Mouse (Mus musculus): Measurements from ENCODE around the gene Mapk9. TPM values are rescaled to one million over a fixed set of nuclear protein-coding genes. Genes with fewer than 3 reads are reported as not detected.
"Not testable (repeated sequence)": the region's sequence is repeated elsewhere in the genome, so short reads cannot be mapped to it uniquely, and the experiment has no call there.

Mapk9 gene
- 10 to 100 TPM; 61.6 to 71.3 TPM for total RNA-seq (2021)
- long read RNA-seq, experiment 1, full-length matches to known transcripts, result 29 of 43 reads
- long read RNA-seq, experiment 1, partial matches to known transcripts, result 1 of 43 reads
- long read RNA-seq, experiment 1, other reads (novel, unspliced or antisense), result 13 of 43 reads
- long read RNA-seq, experiment 2, full-length matches to known transcripts, result 62 of 90 reads
- long read RNA-seq, experiment 2, partial matches to known transcripts, result 4 of 90 reads
- long read RNA-seq, experiment 2, other reads (novel, unspliced or antisense), result 24 of 90 reads

DNA sequence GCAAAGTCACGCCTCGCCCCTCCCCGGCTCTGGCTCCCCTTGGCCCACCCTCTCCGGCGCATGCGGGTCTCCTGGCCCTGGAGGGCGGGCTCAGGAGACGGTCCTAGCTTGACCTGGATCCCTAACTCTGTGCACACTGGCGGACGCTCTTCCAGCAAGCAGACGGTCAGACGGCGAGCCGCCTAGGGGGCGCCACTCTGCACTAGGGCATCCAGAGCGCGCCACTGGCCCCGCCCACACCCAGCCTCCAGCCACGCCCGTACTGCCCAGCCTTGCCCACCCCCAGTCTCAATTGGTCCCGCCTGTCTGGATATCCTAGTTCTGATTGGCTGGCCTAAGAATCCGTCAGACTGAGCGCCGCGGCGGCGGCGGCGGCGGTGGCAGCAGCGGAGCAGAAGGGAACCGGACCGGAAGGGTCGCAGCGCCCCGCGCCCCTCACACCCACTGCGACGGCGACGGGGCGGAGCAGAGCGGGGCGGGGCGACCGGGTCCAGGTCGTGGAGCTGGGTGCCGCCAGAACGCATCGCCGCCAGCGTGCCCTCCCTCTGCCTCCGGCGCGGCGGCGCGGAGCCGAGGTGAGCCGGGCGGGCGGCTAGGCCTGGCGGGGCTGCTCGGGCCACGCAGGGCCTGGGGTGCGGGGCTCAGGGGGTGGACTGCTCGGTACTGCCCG, at the start of gene Mapk9:
Gene Mapk9 (plus strand): TSS at position 351 of the 670 bp plus-strand sequence.
- DNase-seq (ENCODE audit: low spot score in 2 of 2), result peak; percentile 98 to 99

DNA sequence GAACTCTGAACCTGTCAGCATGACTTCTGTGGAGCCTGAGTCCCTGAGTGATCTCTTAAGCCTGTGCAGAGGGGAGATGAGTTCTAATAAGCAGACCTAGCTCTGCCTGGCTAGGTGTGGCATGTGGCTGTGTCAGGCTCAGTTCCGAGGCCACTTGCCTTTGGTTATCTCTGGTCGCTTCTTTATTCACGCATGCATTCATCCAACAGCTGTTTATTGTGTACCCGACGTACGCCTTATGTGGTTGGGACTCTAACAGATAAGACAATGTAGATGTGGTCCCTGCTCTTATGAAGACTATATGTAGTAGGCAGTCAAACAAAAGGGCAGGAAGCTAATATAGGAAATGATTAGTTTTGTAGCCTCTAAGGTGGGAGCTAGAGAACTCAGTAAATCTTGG, 47.6 kb upstream of the Mapk9 start:
- DNase-seq (ENCODE audit: low spot score in 2 of 2), result no peak

DNA sequence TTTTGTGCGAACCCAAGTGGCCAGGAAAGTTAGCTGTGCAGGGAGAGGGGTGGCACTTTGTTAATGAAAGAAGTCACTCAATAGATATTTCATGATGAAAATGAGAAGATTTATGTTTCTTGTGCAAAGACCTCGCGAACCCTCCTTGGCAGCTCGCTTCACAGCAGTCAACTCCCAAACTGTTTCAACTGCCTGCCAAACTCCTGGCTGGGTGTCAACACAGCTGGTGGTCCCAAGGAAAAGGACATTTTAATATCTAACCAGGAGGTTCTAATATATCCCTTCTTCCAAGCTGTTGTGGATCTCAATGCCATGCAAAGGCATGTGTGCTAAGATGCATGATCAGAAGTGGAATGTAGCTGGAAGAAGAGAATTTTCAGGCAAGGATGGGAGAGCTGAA, 45.0 kb upstream of the Mapk9 start:
- DNase-seq (ENCODE audit: low spot score in 2 of 2), result no peak

DNA sequence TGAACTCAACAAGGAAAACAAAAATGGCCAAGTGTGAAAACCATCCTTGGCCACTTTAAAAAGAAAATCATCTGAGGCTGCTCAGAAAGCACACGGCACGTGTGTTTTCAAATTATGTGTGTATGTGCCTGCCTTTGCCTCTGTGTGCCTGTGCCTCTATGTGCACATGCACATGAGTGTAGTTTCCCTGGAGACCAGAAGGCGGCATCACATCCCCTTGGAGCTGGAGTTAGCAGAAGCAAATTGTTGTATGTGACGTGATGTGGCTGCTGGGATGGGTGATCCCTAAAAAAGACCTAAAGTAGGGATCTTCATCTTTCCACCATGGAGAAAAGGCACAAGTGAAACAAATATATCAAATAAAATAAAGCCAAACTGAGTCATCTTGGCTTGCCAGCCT, 42.8 kb upstream of the Mapk9 start:
- no peak for DNase-seq (ENCODE audit: low spot score in 2 of 2)

DNA sequence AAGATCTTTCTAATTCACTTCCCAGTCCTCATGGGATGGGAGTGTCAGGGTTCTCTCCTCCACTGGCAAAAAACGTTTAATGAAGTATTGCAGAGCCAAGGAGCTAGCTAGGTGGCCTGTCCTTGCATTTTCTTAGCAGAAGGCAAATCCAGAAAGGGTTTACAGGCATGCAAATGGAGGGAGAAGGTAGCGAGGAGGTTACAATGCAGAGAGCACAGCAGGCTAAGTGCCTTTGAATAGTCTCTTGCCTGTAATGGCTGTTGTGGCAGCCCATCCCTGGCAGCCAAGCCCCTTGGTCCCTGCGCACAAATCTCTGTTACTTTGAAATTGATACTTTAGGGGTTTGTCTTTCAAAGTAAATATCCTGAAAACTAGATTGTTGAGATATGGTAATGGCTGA, 40.3 kb upstream of the Mapk9 start:
- no peak for DNase-seq (ENCODE audit: low spot score in 2 of 2)

DNA sequence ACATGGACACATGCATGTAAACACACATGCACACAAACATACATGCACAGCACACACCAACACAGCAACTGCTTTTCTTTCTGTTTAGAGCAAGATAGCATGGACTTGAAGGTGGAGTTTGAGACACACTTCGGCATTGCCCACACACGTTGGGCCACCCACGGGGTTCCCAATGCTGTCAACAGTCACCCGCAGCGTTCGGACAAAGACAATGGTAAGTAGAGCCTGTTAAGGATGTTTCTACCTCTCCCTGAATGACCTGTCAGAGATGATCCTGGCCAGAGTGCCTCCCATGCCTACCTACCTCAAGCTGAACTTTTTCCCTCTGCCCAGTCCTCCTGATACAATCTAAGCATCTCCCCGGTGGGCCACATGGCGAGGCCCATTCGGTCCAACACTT, 37.6 kb upstream of the Mapk9 start:
- DNase-seq (ENCODE audit: low spot score in 2 of 2), result no peak

DNA sequence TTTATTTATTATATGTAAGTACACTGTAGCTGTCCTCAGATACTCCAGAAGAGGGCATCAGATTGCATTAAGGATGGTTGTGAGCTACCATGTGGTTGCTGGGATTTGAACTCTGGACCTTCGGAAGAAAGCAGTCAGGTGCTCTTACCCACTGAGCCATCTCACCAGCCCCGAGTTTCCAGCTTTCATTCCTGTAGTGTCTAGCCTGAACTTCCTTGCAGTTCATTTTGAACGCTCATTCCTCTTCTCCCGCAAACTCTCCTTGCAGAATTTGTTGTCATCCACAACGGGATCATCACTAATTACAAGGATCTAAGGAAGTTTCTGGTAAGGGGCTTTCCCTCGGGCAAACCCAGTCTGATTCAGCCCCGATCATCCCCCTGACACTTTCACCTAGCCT, 35.9 kb upstream of the Mapk9 start:
- DNase-seq (ENCODE audit: low spot score in 2 of 2), result not testable (repeated sequence)

DNA sequence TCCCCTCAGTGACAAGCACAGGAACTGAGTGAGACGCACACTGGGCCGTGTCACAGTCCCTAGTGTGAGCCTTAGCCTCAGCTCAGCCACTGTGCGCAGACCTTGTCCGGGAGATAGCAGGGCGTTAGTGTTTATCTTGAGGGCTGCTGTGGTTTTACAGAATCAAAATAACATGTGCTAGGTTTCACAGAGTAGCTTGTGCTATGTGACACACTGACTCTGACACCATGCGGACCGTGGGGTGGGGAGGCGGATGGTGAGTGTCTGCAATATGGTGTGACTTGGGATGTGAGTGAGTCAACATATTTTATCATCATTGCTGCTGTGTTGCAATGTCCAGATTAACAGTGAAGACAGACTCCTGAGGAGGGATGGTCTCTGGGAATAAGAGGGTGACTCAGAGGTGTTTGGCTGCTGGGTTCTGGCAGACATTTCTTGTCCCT, 35.4 kb upstream of the Mapk9 start:
- no peak for DNase-seq (ENCODE audit: low spot score in 2 of 2)

DNA sequence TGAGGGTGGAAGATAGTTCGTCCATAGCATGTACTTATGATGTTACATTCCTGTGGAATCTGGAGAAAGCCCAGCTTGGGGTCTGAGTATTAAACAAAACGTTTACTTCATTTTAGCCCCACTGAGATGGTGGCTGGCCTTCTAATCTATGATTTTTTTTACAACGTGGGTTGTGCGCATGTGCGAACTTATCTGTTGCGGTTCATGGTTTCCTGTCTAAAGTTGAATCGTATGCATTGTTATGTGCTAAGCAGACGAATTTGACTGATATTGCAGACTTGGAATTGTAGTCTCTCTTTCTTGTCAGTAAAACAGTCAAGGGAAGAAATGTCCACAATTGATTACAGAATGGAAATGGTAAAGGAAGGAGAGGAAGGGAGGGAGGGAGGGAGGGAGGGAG, 34.7 kb upstream of the Mapk9 start:
- no peak for DNase-seq (ENCODE audit: low spot score in 2 of 2)

DNA sequence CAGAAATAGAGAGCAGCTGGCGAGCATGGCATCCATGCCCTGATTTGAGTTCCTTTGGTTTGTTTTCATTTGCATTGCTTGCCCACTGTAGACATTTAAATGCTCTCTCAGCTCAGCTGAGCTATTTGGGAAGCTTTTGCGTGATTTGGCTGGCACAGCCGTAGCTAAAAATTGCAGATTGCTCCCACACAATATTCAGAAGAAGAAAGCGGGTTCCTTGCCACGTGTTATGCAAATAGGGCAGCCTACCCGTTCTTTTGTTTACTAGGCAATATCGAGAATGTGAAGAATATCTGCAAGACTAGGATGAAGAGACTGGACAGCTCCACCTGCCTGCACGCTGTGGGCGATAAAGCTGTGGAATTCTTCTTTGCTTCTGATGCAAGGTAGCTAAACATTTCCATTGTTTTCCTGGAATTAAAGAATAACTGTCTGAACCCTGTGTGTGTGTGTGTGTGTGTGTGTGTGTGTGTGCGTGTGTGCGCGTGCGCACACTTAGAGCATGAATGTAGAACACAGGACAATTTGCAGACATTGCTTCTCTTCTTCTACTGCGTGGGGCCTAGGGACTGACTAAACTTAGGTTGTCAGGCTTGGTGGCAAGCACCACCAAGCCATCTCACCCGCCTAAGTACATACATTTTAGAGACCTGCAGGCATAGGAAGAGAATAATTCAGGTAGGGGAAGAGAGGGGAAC, 27.5 kb upstream of the Mapk9 start:
- no peak for DNase-seq (ENCODE audit: low spot score in 2 of 2)

DNA sequence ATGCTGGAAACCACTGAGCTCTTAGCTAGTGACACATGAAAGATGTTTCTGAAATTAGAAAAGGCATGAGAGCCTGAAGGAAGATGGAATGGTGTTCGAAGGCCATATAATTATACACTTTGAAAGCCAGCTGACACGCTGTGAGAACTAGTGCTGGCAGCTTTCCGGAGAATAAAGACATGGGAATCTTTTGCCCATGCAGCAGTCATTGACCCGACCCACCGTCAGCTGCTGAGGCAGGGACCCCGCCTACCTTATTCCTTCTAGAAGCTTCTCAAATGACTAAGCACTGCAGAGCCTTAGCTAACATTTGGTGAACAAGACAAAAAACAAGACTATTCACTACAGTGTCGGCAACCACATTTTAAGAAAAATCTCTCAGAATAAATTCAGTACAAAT, 26.9 kb upstream of the Mapk9 start:
- no peak for DNase-seq (ENCODE audit: low spot score in 2 of 2)

DNA sequence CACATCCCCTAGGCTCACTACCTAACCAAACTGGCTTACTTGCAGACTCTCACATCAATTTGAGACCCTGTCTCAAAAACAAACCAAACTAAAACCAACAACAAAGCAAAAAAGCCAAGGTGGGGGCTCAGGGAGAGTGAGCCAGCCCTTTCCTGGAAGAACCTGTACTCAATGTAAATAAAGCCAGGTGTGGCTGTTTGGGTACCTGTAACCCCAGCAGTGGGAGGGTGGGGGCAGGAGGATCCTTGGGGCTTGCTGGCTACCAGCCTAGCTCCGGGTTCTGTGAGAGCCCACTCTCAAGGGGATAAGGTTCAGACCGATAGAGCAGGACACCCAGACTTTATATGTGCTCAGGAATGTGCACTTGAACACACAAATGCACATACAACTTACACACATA, 25.6 kb upstream of the Mapk9 start:
- no peak for DNase-seq (ENCODE audit: low spot score in 2 of 2)

DNA sequence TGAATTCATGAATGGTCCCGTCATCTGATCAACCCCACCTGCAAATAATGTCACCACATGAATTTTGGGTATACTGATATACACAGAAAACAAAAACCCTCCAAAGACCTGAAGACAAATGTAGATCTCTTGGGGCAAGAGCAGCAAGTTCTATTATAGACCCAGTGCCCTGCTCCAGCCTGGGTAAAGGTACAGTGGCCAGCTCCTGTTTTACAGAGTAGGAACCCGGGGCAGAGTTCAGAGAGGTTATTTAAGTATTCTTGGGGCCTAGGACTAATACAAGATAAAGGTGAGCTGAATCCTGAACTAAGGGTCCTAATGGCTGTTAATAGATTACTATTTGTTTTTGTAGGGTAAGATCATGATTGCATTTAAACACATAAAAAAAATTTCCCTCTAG, 25.0 kb upstream of the Mapk9 start:
- DNase-seq (ENCODE audit: low spot score in 2 of 2), result no peak

DNA sequence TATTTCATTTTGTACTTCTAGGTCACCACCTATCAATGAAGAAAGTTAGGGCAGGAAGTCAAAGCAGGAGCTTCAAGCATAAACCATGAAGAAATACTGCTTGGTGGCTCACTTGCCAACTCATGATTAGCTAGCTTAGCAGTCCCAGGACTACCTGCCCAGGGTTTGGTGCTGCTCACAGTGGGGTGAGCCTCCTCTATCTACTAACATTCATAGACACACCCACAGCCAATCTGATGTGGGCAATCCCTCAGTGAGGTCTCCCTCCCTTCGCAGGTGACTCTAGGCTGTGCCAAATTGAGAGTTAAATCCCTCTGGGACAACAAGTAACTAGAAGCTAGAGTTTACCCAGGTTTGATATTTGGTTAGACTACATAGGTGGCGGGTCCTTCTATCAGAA, 24.2 kb upstream of the Mapk9 start:
- DNase-seq (ENCODE audit: low spot score in 2 of 2), result no peak

DNA sequence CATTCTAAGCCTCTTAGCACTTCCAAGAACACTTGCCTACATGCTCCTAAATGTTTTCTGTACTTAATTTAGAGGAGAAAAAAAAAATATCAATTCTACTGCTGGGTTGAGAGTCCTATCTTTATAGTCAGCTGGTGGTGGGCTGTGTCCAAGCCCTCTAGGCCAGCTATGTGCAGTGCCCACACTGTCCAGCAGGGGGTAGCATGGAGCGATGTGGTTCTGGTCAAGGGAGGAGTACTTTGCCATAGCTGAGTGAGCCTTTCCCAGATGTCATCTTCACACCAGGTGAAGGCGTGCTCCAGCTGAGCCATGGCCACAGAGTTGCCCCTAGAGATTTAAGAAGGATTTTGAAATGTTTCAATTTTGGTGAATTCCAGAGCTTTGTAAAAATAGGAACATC, 21.7 kb upstream of the Mapk9 start:
- DNase-seq (ENCODE audit: low spot score in 2 of 2), result peak; percentile 83 to 84

DNA sequence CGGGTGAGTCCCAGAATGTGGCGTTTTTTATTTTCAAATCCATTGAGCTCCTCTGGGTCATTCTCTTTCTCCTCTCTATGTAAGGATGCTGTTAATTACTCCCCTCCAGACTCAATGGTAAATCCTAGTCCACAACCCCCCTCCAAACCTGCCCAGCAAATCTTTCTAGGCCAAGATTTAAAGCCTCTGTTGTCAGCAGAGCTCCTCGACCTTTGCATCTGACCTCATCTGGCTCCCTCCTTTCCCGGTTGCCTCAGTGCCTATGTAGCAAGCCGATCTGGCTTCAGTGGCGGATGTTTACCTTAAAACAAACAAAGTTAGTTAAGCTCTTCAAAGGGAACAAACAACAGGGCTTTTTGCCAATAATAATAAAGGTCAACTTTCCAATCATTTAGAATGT, 19.3 kb upstream of the Mapk9 start:
- no peak for DNase-seq (ENCODE audit: low spot score in 2 of 2)

DNA sequence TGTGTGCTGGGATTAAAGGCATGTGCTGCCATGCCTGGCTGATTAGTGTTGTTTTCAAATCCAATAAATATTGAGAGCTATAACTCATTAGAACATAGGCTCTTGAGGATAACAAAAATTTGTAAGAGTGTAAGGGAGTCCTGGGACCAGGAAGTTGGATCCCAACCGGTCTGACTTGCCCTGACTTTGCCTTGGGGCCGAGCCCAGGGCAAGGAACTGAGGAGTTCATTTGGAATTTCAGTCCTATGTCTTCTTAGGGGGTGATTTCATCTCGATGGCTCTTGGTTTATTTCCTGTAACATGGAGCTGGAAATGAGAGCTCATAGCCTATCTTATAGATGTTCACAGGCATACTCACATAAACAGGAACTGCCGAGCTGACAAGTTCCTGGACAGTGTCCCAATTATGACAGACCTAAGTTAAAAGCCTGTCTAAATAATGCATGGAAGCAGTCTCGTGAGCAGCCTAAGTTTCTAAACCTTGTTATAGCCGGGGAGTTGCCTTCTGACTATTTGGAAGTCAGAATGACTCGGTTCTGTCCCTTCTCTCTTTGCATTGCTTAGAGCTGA, 17.3 kb upstream of the Mapk9 start:
- no peak for DNase-seq (ENCODE audit: low spot score in 2 of 2)

DNA sequence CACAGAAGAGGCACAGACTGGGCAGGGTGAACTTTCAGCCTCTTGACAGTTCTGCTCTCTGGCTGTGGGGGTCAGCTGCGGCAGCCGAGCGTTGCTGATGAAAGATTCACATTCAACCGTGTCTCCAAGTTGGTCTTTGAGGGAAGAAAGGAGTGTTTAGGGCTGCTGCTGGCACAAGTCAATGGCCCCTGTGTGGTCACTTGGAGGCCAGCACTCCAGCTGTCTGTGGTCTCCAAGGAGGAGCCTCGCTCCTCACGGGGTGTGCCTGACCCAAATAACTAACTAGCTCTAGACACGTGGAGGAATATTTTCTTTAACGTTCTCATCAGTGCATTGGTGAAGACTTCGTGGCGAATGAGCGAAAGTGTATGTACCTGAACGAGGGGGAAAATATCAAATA, 14.6 kb upstream of the Mapk9 start:
- DNase-seq (ENCODE audit: low spot score in 2 of 2), result no peak

DNA sequence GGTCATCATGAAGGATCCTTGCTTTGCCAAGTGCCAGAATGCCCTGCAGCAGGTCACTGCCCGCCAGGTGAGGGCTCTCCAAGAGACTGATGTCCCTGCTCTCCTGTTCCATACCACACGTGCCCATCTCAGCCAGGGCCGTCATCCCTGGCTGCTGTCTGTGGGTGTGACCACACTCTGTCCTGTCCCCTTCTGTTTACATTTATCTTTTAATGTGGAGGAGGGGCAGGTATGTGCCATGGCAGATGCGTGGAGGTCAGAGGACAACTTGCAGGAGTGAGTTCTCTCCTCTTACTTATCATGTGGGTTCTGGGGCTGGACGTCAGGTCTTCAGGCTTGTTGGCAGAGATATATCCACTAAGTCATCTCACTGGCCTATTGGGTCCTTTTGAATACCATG, 13.6 kb upstream of the Mapk9 start:
- DNase-seq (ENCODE audit: low spot score in 2 of 2), result no peak

DNA sequence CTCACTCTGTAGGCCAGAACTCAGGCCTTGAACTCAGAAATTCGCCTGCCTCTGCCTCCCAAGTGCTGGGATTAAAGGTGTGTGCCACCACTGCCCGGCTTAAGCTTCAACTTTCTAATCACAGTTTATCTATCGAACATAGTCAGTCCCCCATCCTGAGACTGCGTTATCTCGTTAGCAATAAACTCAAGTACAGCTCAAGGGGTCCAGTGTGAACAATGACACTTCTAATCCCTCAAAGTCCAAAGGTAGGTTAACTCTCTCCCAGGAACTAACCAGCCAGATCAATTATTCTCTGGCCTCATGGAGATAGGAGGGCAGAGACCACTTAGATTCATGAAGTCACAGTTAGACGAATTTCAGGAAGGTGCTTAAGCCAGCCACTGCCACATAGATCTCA, 12.3 kb upstream of the Mapk9 start:
- no peak for DNase-seq (ENCODE audit: low spot score in 2 of 2)

DNA sequence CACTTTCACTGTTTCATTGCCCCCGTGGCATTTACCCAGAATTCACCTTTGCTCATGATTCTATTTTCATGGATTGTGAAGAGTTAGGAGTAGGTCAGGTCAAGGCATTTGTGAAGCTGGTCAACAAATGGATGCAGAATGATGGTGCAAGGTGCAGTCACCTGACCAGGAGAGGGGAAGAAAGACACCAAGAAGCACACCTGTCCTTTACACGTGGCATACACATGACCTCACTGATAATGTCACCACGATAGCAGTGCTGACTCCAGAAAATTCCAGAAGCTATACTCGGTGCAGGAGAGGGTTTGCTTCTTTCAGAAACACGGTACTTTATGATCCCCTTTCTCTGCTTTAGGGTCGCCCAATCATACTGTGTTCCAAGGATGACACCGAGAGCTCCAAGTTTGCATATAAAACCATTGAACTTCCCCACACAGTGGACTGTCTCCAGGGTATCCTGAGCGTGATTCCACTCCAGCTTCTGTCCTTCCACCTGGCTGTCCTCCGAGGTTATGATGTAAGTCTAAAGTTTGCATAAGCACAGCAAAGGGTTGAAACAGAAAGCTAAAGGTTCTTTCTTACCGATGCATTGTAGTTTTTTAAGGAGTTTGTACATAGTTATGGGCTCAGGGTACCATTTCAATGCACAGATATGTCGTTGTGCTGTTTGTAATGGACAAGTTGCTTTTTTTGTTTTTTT, 11.1 kb upstream of the Mapk9 start:
- no peak for DNase-seq (ENCODE audit: low spot score in 2 of 2)
